Mouse (Mus musculus) adrenal gland, postnatal 25 days (tissue): ENCODE measurements at regions not wholly inside any gene's neighbourhood (a gene's known extent, or its start where the extent isn't known, plus 50 kb on each side); places are given as distances from the start of the nearest gene placed in this dataset.
A peak's percentile ranks its signal among the peaks of the same experiment; 100 is the strongest.

ENCODE experiments used
- DNase-seq: peaks from one replicate; pipeline ENCODE4 v3.0.0; 2021; ENCODE audit warnings: mixed read lengths

DNA sequence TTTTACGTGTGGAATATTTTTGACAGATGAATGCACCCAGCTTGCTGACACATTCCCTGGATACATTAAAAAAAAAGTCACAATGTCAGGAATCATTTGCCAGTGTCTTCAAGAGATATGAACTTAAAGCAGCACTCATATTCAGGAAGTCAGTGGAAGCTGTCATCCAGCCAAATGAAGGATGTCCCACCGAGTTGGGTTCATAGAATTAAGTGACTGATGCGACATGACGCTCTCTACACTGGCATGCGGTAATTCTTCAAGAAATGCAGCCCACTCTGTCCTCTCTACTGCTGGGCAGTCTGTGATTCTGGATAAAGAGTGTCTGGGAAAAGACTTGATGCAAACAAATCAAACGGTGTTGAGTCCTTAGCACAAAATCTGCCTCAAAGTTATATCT, 463.9 kb downstream of the 1700129C05Rik start:
- DNase-seq = no peak

DNA sequence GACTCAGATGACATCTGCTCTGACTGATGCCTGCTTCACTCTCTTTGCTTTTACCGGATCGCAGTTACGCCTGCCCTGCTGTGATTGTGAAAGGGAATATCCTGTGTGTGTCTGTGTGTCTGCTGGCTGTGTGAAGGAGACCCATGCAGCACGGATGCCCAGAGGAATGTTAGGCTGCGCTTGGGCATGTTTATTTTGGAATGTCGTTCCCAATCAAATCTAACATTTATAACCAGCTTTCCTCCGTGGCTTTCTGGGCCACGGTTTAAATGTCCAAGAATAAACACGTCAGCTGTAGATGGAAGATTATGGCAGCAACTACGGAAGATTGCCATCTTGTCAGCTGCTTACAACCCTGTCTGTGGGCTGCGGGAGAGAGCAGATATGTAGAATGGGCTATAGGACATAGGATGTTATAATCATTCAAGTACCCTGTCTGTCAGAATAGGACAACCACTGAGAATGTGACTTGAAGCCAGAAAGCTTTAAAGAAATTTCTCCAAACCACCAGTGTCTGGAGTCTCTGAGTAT, 464.5 kb downstream of the 1700129C05Rik start:
- DNase-seq = no peak

DNA sequence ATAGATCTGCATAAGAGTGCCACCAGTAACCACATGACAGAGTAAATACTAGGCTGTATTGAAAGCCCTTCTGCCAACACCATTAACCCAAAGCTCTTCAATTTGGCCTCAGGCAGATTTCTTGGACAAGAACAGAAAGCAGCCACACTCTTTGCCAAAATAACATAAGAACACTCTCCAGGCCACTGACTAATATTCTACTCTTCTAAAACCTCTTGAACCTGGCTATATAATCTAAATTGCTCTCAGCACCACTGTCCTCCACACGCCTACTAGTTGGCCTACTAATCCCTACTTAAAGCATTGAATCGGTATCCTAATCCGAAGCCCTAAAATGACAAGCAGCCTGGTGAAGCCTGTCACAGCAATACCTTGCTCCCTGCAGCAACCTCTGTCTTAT, 467.5 kb downstream of the 1700129C05Rik start:
- DNase-seq = no peak

DNA sequence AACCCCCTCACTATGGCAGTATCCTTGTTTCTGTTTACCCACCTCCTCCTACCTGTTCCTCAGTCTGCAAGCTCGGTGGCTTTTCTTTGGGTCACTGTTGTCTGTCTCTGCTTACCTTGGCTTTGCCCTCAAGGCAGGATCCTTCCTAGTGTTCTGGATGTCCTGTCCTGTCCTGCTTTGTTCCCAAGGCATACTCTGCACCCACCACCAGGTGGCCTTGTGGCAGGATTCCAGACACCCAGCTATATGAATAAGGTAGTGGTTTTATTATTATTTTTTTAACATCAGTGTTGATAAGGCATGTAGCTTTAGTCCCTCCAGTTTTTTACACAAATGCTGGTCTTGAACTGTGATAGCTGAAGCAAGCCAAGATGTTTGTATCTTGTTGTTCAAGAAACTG, 478.7 kb downstream of the 1700129C05Rik start:
- peak; percentile 18 for DNase-seq

DNA sequence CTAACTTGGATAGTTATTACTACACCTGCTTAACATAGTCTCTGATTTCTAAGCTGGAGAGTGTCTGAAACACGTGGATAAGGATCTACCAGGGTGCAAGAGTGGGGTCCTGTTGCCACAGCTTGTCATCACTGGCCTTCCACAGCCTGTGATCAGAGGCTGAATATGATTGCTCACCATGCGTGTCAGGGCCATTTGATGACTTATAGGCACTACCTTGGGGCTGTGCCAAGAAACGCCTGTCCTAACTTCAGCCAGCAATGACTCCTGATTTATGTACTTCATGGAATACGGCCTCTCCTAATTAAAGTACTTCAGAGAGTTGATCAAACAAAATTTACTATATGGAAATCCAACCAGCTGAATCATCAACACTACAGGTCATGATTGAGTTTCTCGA, 480.1 kb downstream of the 1700129C05Rik start:
- peak; percentile 79 for DNase-seq

DNA sequence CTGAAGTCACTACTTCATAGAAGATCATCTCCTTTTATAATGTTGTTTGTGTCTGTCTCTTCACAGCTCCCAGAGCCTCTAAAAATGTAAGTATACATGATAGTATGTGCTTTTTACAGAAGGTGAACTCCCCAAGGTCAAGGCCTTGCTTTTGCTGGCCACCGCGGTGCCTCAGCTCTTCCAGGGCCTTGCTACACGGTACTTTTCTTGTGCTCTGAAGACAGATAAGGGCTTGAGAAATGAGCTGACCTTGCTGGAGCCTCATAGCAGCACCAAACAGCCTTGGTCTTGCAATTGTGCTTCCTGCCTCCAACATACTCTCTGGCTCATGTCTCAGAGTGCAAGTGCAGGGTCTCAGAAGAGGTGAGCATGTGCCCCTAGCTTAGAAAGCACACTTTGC, 481.3 kb downstream of the 1700129C05Rik start:
- peak; percentile 29 for DNase-seq

DNA sequence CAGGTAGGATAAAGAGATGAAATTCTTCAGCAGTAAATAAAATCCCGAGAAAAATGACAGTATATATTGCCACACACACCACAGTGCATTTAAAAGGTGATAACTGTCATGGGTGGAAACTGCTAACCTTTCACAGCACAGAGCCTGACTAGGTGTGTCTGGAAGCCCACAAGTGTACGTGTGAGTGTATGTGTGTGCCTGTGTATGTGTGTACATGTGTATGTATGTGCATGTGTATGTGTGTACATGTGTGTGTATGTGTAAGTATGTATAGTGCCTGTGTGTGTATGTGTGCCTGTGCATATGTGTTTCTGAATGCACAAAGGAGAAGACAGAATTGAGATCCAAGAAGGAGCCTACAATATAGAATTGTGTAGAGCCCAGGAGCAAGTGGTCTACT, 485.4 kb downstream of the 1700129C05Rik start:
- DNase-seq = no peak

DNA sequence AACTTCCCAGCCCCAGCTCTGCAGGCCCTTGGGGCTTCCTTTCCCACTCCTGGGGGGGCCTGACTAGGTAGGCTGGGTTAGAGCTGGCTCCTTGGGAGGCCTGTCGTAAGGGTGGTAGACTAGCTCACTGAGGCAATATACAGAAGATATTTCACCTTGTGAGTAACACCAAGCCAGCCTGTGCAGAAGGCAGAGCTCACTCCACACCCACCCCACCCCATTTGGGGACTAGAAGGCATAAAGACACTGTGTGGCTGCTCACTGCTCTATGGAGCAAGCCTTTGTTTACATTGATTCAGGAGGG, 485.8 kb downstream of the 1700129C05Rik start:
- no peak for DNase-seq

DNA sequence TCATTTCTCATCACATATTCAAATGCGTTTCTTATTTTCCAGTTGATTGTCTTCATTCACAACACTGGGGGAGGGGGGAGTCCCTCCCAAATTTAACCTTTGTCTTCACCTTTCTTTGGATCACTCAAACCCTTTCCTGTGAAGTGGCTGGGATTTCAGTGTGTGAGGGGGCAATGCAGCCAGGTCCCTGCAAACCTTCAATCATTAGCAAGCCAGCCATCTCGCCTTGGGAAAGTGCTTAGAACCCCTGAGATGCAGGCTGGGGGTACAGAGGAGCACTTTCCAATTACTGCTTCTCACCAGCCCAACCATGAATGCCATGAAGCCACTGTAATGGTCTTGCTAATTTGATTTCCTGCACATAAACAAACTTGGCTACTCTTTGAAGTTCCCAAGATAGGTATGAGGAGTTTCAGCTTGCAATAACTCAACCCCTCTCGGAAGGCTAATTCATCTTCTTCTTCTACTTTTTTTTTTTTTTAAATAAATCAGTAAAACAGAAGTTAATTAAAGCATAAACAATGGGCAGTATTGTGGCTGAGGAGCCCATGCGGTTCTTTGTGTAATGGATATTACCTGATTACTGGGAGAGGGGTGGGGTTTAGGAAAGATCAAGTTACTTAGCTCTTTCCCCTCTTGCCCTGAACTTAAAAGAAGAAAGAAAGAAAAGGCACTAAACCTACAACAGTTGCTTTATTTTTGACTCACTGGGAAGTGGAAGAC, 486.3 kb downstream of the 1700129C05Rik start:
- no peak for DNase-seq

DNA sequence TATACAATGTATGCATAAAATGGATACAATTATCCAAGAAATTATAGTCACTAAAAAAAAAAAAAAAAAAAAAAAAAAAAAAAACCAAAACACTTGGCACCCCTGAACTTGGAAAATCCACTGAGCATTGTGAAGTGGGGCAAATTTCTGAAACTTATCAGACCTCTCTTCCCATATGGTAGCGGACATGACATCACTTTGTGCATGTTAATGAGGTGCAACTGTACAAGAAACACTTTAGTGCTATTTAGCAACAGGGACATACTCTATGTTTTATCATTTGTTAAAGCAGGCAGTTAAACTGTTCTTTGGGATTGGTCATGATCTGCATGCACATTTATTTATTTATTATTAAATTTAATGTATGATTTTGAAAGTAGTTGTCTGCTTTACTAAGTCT, 489.7 kb downstream of the 1700129C05Rik start:
- DNase-seq = no peak

DNA sequence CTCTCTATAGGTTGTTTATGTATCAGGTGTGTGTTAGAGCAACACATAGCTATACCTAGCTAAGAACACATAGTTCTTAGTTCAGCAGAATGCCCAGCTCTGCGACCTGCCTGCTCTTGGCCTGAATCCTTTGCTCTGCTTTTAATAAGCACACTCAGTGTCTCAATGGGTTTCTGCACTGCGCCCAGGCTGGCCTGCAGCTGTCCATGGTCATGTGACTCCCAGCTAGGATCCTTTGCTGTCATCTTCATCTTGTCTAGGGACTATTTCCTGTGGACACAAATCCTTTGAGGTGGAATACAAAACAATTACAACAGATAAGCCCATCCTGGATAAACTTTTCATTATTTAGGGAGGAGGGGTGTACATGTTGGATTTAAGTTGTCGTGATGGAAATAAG, 490.7 kb downstream of the 1700129C05Rik start:
- no peak for DNase-seq

DNA sequence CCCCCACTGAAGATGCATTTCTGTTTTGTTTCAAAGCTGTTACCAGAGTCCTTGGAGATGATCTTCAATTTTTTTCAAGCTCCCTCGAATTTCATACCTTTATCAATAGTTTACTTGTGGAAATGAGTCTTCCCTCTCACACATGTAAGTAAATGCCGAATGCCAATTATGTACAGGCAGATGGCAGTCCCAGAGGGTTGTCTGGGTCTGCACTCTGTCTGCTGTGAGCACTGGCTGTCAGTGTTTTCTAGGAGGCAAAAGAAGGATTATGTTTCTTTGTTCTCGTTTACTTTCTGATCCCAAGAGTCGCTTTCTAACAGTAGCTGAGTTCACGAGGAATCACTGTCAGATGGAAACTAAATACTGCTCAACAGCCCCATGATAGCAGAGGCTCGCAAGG, 491.5 kb downstream of the 1700129C05Rik start:
- no peak for DNase-seq

DNA sequence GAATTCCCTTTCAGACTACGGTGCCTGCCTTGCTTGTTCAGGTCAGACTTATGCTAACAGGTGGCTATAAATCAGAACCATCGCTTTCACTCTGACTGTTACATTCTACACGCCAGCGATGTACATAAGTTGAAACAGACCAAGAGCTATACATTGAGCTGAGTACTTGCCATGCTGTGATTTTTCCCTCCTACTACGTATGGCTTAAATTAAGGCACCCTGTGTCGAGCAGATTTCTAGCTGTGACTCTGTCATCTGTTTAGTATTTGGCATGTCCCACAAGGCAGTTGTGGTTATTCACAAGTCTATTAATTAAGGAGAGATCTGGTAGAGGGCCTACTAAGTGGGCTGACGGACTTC, 504.4 kb downstream of the 1700129C05Rik start:
- no peak for DNase-seq

DNA sequence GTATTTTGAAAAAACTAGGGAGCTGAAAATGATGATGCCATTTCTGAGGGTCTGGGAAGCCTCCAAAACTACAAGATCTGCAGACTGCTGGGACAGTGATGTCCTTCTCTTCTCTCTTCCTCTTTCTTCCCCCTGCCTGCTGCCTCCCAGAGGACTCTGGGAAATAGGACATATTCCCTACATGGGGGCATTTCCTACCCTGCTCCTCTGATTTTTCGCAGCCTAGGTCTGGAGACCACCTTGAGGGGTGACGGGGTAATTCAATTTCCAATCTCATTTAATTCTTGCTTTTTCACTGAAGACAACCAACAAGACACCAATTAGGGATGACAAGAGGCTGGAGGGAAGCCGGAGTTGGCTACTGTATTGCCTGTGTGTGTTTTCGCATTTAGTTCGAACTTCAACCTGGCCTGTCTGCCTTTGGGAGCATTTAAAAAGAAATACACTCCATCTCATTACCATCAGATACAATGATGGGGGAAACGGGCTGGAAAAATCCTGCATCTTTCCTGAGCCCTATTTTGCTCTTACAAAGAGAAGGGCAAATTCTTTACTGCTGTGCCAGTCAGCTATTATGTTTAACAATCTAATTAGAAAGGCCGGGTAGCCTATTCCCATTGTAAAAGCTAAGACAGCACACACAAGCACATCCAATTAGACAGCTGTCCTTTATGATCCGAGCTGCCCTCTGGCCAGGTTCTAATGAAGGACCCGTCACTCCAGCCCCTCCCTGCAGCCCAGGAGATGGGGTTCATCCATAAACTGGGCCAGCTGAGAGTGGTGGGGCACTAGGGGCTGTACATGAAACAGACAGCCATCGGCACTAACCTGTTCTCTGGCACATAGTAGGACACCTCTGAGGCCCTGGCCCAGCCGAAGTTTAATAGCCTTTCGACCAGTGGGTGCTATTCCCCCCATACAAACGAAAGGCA, 505.0 kb downstream of the 1700129C05Rik start:
- DNase-seq = no peak

DNA sequence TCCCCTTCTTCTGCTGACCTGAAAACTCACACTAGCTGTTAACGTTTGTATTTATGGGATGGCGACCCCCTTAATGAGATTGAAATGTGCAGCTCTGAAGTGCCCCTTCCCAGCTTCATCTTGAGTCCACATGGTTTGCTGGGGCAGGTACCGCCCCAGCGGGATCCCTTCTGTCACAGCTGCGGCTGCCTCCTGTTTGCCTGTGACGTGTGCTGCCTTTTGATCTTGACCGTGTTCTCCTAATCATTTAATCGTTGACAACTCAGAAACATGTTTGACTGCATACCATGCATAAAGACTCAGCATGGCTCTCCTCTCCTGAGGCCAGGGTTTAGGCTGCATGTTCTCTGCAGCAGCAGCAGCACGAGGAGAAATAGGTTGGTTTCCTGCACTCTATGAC, 511.5 kb downstream of the 1700129C05Rik start:
- DNase-seq = no peak

DNA sequence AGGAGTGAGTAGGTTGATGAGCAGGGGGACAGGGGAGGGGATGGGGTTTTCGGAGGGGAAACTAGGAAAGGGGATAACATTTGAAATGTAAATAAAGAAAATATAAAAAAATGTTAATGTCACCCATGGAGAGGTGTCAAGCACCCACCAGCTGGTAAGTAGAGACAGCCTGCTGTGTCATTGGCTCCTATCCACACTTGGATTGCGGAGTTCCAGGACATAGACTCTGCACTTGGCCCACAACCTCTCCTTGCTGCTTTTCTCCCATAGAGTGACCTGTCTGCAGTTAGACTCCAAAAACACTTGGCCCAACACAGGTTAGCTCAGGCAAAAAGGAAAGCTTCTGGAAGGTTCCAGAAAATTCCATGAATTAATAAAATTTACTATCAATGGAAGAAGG, 514.4 kb downstream of the 1700129C05Rik start:
- DNase-seq = no peak

DNA sequence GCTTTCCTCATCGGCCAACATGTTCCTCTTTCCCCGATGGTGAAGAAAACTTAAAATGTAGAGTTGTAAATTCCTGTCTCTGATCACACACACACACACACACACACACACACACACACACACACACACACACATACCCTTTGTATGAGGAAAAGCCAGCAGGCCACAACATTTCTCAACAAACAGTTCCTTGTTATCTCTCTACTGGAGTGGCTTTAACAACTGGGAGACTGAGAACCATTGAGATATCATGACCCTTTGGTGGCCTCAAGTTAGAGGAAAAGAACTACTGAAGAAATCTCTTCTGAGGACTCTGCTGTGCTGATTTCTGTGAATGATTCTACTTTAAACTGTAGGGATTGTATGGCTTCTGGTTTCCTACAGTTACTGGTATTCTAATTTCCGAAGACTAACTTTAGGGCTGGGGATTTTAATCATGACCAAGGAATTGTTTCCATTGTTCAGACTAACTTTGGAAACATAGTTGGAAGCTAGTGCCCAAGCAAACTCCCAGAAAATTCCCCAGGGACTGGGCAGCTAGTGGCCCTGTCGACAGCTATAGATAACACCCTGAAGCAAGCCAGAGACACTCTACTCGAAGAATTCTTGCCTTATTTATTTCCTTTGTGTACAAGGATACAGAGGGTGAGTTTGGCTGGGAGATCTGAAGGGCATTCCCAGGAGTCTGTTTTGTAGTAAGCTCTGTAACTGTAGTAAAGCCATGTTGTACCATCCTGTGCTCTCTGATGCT, 516.0 kb downstream of the 1700129C05Rik start:
- DNase-seq = no peak

DNA sequence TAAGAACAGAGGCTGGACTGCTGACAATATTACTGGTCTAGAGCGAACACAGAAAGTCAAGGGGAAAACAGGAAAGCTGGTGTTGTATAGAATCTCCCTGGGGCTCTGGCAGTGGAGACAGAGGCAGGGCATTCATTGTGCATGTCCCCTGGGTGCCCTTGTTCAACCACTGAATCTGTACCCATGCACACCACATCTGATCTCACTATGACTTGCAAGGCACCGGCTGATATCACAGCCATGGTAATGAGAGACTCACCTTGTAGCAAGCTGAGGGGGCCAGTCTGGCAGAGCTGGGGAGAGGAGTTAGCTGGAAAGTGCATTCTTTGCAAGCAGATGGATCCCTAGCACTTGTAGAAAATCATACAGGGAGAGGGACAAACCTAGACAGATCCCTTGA, 522.5 kb downstream of the 1700129C05Rik start:
- no peak for DNase-seq

DNA sequence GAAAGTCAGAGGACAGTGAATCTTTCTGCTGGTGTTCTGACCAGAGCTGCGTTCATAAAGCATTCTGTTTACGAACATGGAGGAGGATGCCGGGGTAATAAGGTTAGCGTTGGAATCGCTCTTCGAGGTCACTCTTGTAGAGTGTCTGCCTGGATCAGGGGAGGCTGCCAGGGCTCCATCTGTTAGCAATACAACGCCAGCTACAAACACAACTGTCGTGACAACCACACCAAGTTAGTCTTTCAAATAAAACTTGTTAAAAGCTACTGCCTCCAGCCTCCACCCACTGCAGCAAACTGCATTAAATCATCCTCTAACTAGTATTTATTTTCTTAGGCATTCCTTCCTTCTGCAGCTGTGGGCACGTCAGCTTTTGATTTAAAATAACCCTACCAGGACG, 525.0 kb downstream of the 1700129C05Rik start:
- DNase-seq = no peak

DNA sequence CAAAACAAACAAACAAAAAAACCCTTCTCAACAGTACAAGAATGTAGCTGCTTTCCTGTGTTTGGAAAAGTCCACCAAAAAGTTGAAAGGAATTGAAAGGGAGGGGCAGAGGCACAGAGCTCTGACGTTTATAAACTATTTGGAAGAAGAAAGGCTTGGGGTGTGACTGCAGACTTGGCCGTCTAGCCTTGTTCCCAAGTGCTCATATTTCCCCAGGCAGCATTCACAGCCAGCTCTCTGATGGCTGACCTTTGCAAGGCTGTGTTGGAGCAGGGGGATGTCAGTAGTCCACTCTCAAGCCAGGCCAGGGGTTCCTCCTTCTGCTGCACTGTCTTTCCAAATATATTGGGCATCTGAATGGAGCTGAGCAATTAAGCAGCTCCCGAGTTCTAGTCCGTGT, 534.5 kb downstream of the 1700129C05Rik start:
- DNase-seq = no peak

DNA sequence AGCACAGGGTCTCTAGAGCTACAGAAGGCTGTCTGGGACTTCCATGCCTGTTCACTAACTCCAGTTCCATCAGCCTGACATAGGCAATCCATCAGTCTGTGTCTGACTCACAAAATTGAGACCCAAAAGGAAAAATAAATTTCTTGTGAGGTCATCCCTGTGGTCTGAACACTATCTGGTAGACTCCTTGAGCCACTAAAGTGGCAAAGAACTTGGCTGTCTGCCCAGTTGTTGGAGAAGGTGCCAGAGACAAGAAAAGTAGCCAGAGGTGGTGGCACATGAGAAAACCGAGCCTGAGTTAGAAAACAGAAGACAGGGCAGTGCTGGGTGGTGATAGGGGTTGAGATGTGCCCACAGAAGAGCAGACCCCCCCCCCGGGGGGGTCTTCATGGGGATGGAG, 535.0 kb downstream of the 1700129C05Rik start:
- DNase-seq = peak; percentile 54

DNA sequence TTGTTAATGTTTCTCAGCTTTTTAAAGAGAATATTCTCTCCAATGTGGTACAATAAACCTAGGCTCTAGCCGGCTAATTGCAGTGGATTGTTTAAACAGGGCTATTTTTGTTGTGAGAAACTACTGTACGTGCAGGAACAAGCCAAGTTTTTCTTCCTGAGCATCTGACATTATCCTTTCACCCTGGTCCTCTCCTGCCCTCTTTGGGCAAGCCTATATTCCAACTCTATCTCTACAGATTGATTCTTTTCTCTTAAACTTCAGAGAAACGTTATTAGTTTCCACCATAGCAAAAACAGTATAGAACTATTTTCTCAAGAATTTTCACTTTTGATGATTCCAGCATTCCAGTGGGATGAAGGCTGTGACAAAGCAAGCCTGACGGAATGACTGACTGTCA, 535.2 kb downstream of the Fgf9 start:
- DNase-seq = no peak

DNA sequence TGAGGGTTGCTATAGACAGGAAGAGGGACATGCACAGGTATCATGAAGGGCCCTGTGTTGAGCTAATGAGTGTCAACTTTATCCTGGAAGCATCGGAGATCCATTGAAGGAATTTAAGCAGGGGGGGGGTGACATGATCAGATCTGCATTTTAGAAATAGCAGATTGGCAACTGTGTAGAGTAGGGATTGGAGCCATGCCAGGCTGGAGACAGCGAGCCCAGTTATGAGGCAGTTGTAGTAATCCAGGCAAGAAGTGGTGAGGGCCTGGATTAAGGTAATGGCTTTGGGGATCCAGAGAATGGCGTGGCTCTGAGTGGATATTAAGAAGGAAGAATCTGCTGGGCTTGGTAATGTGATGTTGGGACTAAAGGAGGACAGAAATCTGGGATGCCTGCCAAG, 528.5 kb downstream of the Fgf9 start:
- no peak for DNase-seq
